Mouse (Mus musculus) MEL-GATA-1-ER (cell line): ENCODE measurements at regions not wholly inside any gene's neighbourhood (a gene's known extent, or its start where the extent isn't known, plus 50 kb on each side); places are given as distances from the start of the nearest gene placed in this dataset.

Source experiments
- DNase-seq: peaks from one replicate; pipeline ENCODE4 v3.0.0-alpha.2; 2012; ENCODE audit warnings: low read depth; ENCODE audit errors: extremely low read depth

DNA sequence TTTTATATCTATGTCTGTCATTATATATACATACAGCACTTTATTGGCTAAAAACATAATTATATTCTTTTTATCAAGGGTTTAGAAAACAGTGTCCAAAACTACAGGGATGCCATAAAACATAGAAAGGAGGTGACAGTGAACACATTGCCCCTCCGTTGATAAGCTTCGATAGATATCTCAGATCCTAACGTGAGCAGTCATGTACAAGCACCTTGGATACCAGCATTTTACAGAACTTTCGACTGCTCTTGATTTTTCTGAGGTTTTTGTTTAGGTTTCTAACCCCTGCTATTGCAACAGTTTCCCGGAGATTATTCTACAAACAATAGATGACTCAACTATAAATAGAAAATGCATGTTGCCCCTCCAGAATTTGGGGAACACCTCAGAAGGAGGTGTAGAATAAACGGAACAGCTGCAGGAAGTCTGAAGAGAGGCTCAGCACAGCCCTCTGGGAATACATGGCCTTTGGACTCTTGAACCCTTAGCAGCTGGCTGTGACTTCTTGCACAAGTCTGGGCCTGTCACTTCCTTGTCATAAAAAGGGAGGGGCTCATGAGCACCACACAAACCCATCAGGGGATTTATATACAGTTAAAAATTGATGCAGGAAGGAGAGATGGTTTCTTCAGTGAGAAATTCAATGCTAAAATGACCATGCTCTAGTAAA lies 87.1 kb upstream of the Gpc5 start:
- DNase-seq: no peak

DNA sequence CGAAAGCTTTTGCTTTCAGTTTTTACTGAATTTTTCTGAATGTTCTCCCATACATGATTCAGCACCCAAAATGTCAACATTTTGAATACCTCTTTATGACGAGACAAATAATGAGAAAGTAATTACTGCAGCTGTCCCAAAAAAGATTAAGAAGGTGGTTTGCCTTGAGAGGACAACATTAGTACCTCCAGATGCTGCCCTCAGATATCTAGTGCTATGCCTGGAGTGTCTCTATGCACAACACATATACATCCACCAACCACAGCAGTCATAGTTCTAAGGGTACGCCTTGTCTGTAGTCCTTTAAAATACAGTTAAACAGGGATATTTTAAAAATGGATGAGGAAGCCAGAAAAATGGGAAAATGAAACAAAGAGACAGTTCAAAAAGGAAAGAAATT lies 81.1 kb upstream of the Gpc5 start:
- no peak for DNase-seq

GRCm38 (mm10) chr14:115015299-115015698 lies 76.7 kb upstream of the Gpc5 start:
- DNase-seq: no peak

DNA sequence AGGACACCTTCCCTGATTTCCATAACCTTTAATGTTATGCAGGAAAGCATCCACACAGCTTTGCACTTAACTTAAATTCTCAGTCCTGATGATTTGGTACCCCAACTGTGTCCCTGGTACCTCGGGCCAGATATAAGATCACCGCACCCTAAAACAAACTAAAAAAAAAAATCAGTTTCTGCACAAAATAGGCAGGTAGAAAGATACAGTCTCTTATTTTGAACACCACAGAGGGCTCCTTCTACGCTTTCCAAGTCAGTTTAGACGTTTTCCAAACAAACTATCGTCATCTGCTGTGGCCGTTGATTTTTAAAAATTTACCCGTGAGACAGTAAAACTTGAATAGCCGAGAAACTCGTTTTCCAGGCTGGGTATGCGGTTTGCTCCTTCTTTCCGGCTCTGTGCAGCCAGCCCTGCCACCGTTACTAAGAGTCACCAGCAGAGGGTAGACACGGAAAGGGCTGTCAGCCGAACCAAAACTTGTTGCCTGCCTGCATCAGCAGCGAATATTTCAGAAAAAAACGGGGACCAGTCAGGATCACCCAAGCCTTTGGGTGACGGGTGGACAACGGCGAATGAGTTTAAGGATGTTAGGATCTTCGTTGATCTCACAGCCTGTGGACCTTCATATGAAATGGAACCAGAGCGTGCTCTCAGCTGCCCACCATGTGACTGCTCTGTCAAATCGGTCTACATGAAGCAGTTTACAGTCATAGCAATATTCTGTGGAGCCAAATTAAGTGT lies 74.4 kb upstream of the Gpc5 start:
- DNase-seq: no peak

GRCm38 (mm10) chr14:115028011-115028410 lies 64.0 kb upstream of the Gpc5 start:
- no peak for DNase-seq

DNA sequence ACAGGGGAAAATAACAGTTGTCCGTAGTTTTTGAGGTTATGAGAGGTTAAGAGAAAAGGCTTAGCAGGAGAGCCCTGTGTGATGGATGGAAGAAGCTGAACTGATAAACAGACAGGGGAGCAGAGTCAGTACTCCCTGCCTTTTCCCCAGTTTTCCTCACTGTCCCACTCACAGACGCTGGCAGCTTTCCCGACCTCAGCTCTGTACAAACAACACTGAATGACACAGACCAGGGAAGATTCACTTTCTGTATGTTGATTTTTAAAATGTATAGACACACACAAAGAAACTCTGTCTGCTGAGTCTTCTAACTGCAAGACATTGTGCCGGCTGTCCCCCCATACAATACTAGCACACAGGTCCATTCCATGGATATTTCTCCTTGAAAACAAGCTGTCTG lies 60.3 kb upstream of the Gpc5 start:
- DNase-seq: no peak

DNA sequence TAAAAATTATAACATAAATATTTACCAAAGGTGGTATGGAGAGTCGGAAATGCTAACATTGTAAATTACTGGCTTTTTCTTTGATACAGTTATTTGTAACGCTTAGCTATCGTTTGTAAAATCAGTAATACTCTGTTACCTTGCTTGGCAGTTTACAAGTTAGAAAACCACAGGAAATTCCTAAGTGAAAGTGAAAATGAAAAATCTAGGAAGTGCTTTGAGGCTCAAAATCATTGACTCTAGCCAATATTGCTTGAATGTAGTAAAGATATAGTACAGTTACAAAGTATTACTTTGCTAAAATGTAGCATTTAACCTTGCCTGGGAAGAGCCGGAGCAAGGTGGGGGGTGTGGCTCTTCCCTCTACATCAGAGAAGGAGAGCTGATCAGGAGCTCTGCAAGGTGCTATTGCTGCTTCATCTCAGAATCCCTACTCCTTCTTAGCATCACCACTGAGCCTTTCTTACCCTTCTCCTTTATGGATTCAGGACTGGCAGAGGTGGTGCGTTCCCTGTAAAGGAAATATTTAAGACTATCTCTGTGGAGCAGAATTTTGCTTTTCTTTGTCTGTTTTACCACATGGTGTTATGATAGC lies 58.5 kb upstream of the Gpc5 start:
- DNase-seq: no peak

GRCm38 (mm10) chr14:115034718-115035437 lies 57.1 kb upstream of the Gpc5 start:
- DNase-seq: no peak

GRCm38 (mm10) chr14:115037086-115037793 lies 54.8 kb upstream of the Gpc5 start:
- no peak for DNase-seq

GRCm38 (mm10) chr14:115038788-115039187 lies 53.2 kb upstream of the Gpc5 start:
- DNase-seq: no peak

DNA sequence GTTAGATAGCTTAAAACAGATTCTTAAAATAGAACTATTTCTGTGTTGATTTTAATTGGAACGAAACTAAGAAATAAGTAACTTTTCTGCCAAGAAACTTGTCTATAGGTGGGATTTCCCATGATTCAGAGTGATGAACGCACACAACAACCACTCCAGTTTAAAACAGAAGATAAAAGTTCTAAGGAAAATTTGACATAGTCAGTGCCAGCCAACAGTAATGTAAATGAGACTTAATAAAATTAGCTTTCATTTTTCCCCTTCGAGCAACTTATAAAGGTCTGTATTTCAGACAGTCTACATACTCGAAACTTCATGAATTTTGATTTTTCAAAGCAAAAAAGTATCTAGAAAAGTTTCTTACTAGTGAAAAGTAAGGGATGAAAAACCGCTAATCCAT lies 52.5 kb upstream of the Gpc5 start:
- DNase-seq: peak; percentile 67

DNA sequence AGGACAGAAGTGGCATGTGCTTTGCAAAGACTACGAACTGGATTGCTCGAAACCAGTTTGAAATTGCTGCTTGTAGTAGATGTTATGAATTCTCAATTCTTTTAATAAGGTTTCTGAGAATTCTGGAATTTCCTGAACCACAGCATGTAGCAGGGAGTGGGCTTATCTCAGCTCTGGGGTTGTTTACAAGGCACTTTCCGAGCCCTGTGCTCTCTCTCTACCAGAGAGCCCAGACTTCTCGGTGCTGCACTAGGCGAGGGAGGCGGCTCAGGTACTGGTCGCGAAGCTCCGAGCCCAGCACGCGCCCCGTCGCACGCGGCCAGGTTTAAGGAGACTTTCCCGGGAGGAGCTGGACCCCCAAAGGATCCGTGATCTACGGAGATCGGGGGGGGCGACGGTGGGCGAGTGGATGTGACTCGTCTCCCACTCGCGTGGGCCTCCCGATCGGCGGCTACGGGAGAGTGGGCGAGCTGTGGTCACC lies 51.9 kb upstream of the Gpc5 start:
- DNase-seq: peak; percentile 98

DNA sequence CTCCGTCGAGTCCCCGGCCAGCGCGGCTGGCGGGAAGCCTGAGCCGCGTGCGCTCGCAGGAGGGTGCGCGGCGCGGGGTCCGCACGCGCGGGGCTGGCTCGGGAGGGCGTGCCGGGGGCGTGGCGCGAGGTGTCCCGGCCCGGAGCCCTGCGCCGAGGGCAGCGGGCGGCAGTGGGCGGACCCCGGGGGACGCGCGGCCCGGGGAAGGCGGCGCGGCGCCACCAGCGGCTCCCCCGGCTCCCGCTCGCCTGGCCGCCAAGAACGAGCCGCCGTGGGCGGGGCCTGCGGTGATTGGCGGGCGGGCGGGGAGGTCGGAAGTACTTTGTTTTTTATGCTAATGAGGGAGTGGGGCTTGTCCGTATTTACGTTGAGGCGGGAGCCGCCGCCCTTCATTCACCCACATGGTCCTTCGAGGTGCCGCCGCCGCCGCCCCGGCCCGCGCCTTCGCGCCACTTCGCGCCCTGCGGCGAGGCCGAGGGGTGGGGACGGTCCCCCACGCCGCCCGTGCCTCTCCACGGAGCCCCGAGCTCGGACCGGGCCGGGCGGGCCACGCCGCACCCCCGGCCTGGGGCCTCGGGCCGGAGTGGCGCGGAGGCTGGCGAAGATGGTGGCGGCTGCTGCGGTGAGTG lies 51.3 kb upstream of the Gpc5 start:
- DNase-seq: peak; percentile 99

DNA sequence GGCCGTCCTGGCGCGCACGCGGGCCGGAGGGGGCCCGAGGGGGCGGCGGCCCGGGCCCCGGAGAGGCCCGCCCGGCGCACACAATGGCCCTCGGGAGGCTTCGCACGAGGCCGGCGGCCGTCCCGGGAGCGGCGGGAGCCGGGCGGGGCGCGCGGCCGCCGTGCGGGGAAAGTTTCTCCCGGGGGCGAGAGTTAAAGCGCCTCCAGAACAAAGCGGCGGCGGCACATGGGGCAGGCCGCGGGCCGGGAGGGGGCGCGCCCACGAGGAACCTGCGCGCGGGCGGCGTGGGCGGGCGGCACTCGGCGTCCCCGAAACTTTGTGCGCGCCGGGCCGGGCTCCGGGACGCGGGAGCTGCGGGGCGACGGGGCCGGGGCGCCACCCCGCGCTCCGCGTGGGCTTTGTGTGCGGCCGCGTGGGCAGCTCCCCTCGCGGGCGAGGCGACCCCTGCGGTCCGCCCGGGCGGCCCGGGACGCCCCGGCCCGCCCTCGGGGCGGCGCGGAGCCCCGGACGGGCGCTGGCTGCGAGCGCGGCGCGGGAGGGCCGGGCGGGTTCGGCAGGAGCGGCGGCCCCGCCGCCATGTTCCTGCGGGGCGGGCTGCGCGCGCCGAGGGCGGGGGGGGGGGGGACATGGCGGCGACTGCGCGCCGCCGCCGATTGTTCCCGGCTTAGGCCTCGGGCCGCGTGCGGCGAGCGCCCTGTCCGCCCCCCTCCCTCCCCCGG lies 50.5 kb upstream of the Gpc5 start:
- no peak for DNase-seq

- peak; percentile 97 for DNase-seq
Observed at GRCm38 (mm10) chr14:115042055-115042564, 49.9 kb upstream of the Gpc5 start.
